Mouse (Mus musculus): ENCODE measurements around the gene Spata13. TPM values are rescaled to one million over a fixed set of nuclear protein-coding genes. Genes with fewer than 3 reads are reported as not detected.

Gene Spata13
- 10.9 and 12.7 TPM in 2 replicates for polyA plus RNA-seq (2012; ENCODE audit: insufficient read depth, insufficient read length, missing spikeins)

GRCm38 (mm10) chr14:60633961-60634864, at the start of gene Spata13:
Gene Spata13 (plus strand): TSS chr14:60634001.
- Histone ChIP-seq H3K4me3 (ENCODE audit: insufficient read depth, low read length) (peak within 1 kb of the TSS; percentile 66), H3K4me1 (ENCODE audit: control insufficient read depth, insufficient read depth, low read length) (peaks cover 12% of the 10 kb centered on the region), H3K27ac (ENCODE audit: insufficient read depth, low read depth, low read length) (no peak within 1 kb of the TSS)
- no peak for TF ChIP-seq CTCF (IDR thresholded peaks at IDR 0.05; ENCODE audit: low read depth, low read length)
- TF ChIP-seq POLR2A (IDR thresholded peaks at IDR 0.05; ENCODE audit: borderline replicate concordance, low read depth, low read length), result no peak

DNA sequence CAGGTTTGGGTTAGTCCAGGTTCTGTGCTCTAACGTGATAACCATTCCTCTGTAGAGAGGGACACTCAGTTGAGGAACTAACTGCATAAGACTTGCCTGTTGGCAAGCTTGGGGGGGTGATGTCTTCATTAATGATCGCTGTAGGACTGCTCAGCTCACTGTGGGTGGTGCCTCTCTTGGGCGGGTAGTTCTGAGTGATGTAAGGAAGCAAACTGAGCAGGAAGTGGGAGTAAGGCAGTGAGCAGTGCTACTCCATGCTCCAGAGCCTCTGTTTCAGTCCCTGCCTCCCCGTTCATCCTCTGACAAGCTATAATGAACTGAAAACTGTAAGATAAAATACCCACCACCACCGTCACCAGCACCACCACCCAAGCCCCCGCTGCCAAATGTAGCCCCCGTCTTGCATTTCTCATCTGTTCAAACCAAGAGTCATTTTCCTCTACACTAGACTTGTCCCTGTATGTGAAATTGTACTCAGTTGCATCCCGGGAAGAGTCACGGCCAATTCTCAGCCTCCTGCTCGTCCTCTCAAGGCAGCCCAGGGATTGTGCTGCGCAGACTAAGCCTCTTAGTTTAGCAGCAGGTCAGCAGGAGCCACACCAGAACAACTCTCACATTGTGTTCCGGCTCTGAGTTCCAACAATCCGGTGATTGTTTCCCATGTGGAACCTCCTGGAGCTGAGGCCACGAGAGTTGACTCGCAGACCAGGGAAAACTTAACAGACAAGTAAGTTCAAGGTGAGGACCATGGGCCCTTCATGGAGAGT, 46.9 kb upstream of the Spata13 start:
- Histone ChIP-seq H3K4me3 (ENCODE audit: insufficient read depth, low read length) (no peak overlapping the region), H3K4me1 (ENCODE audit: control insufficient read depth, insufficient read depth, low read length) (peaks cover 6% of the 10 kb centered on the region), H3K27ac (ENCODE audit: insufficient read depth, low read depth, low read length) (no peak overlapping the region)
- no peak for TF ChIP-seq CTCF (IDR thresholded peaks at IDR 0.05; ENCODE audit: low read depth, low read length)
- TF ChIP-seq POLR2A (IDR thresholded peaks at IDR 0.05; ENCODE audit: borderline replicate concordance, low read depth, low read length), result no peak

DNA sequence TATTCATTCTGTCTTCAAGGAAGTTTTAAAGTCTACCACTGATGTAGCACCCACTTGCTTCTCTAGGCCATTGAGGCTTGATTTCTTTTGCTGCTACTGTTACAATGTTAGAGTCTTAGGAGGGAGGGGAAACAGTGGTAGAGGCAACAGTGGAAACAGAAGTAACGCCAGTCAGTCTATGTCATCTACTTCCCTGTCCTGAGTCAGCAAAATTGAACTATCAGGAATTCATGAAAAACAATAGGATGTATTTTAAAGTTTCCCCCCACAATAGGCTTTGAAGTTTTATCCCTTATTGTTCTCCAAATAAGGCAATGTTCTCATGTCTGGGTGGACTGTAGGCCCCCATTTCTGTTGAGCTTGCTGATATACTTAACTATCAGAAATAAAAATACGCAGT, 44.8 kb upstream of the Spata13 start:
- H3K27ac ChIP-seq (ENCODE audit: insufficient read depth, low read depth, low read length), result no peak overlapping the region
- peaks cover 11% of the 10 kb centered on the region for H3K4me1 ChIP-seq (ENCODE audit: control insufficient read depth, insufficient read depth, low read length)
- no peak for TF ChIP-seq POLR2A (IDR thresholded peaks at IDR 0.05; ENCODE audit: borderline replicate concordance, low read depth, low read length)
- TF ChIP-seq CTCF (IDR thresholded peaks at IDR 0.05; ENCODE audit: low read depth, low read length), result no peak
- no peak overlapping the region for H3K4me3 ChIP-seq (ENCODE audit: insufficient read depth, low read length)

DNA sequence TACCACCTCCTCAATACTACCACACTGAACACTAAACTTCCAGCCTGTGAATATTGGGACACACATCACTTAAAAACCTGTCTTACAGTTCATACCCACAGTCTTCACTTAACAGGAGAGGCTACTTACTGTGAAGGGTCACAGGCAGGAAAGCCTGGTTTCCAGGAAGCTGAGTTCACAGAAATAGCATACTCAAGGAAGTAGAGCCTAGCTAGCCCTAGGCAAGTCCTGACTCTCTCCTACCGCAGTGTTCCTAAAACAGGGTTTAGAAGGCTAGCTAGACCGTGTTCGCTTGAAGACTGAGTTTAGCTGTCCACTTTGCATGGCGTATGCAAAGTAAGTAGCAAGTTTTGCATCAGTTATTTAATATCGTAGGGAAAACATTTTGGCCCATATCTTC, 41.5 kb upstream of the Spata13 start:
- Histone ChIP-seq H3K4me3 (ENCODE audit: insufficient read depth, low read length) (no peak overlapping the region), H3K27ac (ENCODE audit: insufficient read depth, low read depth, low read length) (no peak overlapping the region), H3K4me1 (ENCODE audit: control insufficient read depth, insufficient read depth, low read length) (peaks cover 7% of the 10 kb centered on the region; the same call in 1 of the 2 replicates)
- TF ChIP-seq CTCF (IDR thresholded peaks at IDR 0.05; ENCODE audit: low read depth, low read length) (no peak), POLR2A (IDR thresholded peaks at IDR 0.05; ENCODE audit: borderline replicate concordance, low read depth, low read length) (no peak)

GRCm38 (mm10) chr14:60592822-60593221, 41.0 kb upstream of the Spata13 start:
- H3K4me1 ChIP-seq (ENCODE audit: control insufficient read depth, insufficient read depth, low read length), result peaks cover 7% of the 10 kb centered on the region; the same call in 1 of the 2 replicates
- no peak overlapping the region for H3K27ac ChIP-seq (ENCODE audit: insufficient read depth, low read depth, low read length)
- TF ChIP-seq POLR2A (IDR thresholded peaks at IDR 0.05; ENCODE audit: borderline replicate concordance, low read depth, low read length) (no peak), CTCF (IDR thresholded peaks at IDR 0.05; ENCODE audit: low read depth, low read length) (no peak)
- H3K4me3 ChIP-seq (ENCODE audit: insufficient read depth, low read length), result no peak overlapping the region

- H3K4me3 ChIP-seq (ENCODE audit: insufficient read depth, low read length), result no peak overlapping the region
- no peak for TF ChIP-seq CTCF (IDR thresholded peaks at IDR 0.05; ENCODE audit: low read depth, low read length)
- no peak for TF ChIP-seq POLR2A (IDR thresholded peaks at IDR 0.05; ENCODE audit: borderline replicate concordance, low read depth, low read length)
- peaks cover 7% of the 10 kb centered on the region; the same call in 1 of the 2 replicates for H3K4me1 ChIP-seq (ENCODE audit: control insufficient read depth, insufficient read depth, low read length)
- H3K27ac ChIP-seq (ENCODE audit: insufficient read depth, low read depth, low read length), result no peak overlapping the region
Measured at GRCm38 (mm10) chr14:60597571-60597970, 36.2 kb upstream of the Spata13 start.

DNA sequence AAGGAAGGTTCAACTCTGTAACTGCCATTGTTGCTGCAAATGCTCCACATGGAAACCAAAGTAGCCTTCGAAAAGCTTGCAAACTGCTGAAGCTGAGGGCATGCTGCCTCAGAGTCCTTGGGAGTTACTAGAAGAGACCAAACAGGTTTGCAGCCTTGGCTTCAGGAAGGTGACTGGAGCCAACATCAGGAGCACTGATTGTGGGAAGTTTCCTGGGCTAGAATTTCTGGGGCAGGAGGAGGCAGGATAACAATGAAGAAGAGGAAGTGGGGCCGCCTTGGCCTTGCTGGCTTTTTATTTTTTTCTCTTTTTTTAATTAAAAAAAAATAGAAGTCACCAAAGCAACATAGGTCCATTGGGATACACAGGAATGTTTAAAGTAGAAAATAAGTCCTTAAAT, 34.8 kb upstream of the Spata13 start:
- H3K4me3 ChIP-seq (ENCODE audit: insufficient read depth, low read length), result no peak overlapping the region
- H3K4me1 ChIP-seq (ENCODE audit: control insufficient read depth, insufficient read depth, low read length), result 0 out of 2 replicates have a peak, but pooled peaks cover 2% of the 10 kb centered on the region
- no peak overlapping the region for H3K27ac ChIP-seq (ENCODE audit: insufficient read depth, low read depth, low read length)
- TF ChIP-seq CTCF (IDR thresholded peaks at IDR 0.05; ENCODE audit: low read depth, low read length) (no peak), POLR2A (IDR thresholded peaks at IDR 0.05; ENCODE audit: borderline replicate concordance, low read depth, low read length) (no peak)

DNA sequence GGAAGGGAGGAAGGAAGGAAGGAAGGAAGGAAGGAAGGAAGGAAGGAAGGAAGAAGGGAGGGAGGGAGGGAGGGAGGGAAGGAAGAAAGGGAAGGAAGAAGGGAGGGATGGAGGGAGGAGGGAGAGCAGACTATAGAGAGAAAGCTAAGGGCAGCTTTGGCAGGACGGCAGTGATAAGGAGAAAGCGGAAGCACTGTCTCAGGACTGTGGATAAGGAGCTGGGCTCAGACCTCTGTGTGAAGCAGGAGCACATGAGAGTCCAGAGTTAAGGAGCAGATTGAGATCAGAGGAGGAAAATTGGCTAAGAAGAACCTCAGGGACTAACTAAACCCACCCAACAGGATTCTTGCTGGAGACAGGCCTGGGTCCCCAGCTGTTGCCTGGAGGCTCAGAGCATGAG, 28.2 kb upstream of the Spata13 start:
- Histone ChIP-seq H3K27ac (ENCODE audit: insufficient read depth, low read depth, low read length) (no peak overlapping the region), H3K4me1 (ENCODE audit: control insufficient read depth, insufficient read depth, low read length) (no peaks in the 10 kb centered on the region), H3K4me3 (ENCODE audit: insufficient read depth, low read length) (no peak overlapping the region)
- TF ChIP-seq CTCF (IDR thresholded peaks at IDR 0.05; ENCODE audit: low read depth, low read length) (no peak), POLR2A (IDR thresholded peaks at IDR 0.05; ENCODE audit: borderline replicate concordance, low read depth, low read length) (no peak)

- no peak for TF ChIP-seq POLR2A (IDR thresholded peaks at IDR 0.05; ENCODE audit: borderline replicate concordance, low read depth, low read length)
- TF ChIP-seq CTCF (IDR thresholded peaks at IDR 0.05; ENCODE audit: low read depth, low read length), result no peak
- Histone ChIP-seq H3K27ac (ENCODE audit: insufficient read depth, low read depth, low read length) (no peak overlapping the region), H3K4me3 (ENCODE audit: insufficient read depth, low read length) (no peak overlapping the region), H3K4me1 (ENCODE audit: control insufficient read depth, insufficient read depth, low read length) (no peaks in the 10 kb centered on the region)
Measured at GRCm38 (mm10) chr14:60606194-60606593, 27.6 kb upstream of the Spata13 start.
